Mouse (Mus musculus) ES-E14 (cell line): ENCODE data around the gene Trub1. TPM values are rescaled to one million over a fixed set of nuclear protein-coding genes. Genes with fewer than 3 reads are reported as not detected.

ENCODE experiments used
- DNase-seq: peaks from one replicate; pipeline ENCODE4 v3.0.0-alpha.2; 2013; ENCODE audit warnings: low read depth, low spot score
- H3K27ac ChIP-seq: 2 replicates; pipeline ENCODE4 v1.5.1; 2012; ENCODE audit warnings: low read depth, mild to moderate bottlenecking, low read length, moderate library complexity, mixed read lengths; ENCODE audit not compliant: poor library complexity, insufficient read depth, severe bottlenecking
- H3K36me3 ChIP-seq: 2 replicates; pipeline ENCODE4 v1.6.1; 2012; ENCODE audit warnings: mild to moderate bottlenecking, low read length, moderate library complexity, mixed read lengths; ENCODE audit not compliant: control insufficient read depth, poor library complexity, insufficient read depth, severe bottlenecking
- H3K4me1 ChIP-seq, 2 experiments: fragments of 150-350 bp in 1 of 2; sonication (generic) in 1 of 2; 2 replicates each; pipeline ENCODE4 v1.6.1; 2012; ENCODE audit warnings: low read length in 2 of 2, mild to moderate bottlenecking in 1 of 2, mixed read lengths in 1 of 2; ENCODE audit not compliant: control insufficient read depth in 2 of 2, insufficient read depth in 2 of 2, poor library complexity in 1 of 2
- H3K4me3 ChIP-seq, 2 experiments: fragments of 150-350 bp in 1 of 2; sonication (generic) in 1 of 2; 2 replicates each; pipeline ENCODE4 v1.5.1; 2012; ENCODE audit warnings: low read length in 2 of 2, low read depth in 1 of 2, mild to moderate bottlenecking in 1 of 2, mixed read lengths in 1 of 2; ENCODE audit not compliant: insufficient read depth in 1 of 2, poor library complexity in 1 of 2, severe bottlenecking in 1 of 2
- H3K9ac ChIP-seq: 2 replicates; pipeline ENCODE4 v1.6.1; 2012; ENCODE audit warnings: low read depth, mild to moderate bottlenecking, low read length, mixed read lengths; ENCODE audit not compliant: poor library complexity, insufficient read depth, severe bottlenecking
- H3K9me3 ChIP-seq: fragments of 150-350 bp; sonication (generic); 2 replicates; pipeline ENCODE4 v1.6.1; 2012; ENCODE audit warnings: low read depth, mild to moderate bottlenecking, low read length; ENCODE audit not compliant: control insufficient read depth, insufficient read depth
- CHD2 ChIP-seq: IDR thresholded peaks from 2 replicates; pipeline ENCODE4 v1.6.1; 2014; ENCODE audit warnings: mild to moderate bottlenecking, low read depth, low read length, inconsistent platforms
- HCFC1 ChIP-seq: IDR thresholded peaks from 2 replicates; pipeline ENCODE4 v1.6.1; 2012; ENCODE audit warnings: low read length, inconsistent platforms, borderline replicate concordance; ENCODE audit not compliant: insufficient read depth
- MAFK ChIP-seq: IDR thresholded peaks from 2 replicates; pipeline ENCODE4 v1.6.1; 2014; ENCODE audit warnings: mild to moderate bottlenecking, low read depth, low read length, inconsistent platforms; ENCODE audit not compliant: insufficient read depth
- ZC3H11A ChIP-seq: IDR thresholded peaks from 2 replicates; pipeline ENCODE4 v1.6.1; 2012; ENCODE audit warnings: low read depth, mild to moderate bottlenecking, inconsistent platforms, low read length, borderline replicate concordance
- ZNF384 ChIP-seq: IDR thresholded peaks from 2 replicates; pipeline ENCODE4 v1.6.1; 2012; ENCODE audit warnings: low read depth, low read length, inconsistent platforms
- in situ Hi-C, 2 experiments: fragments of 600-800 bp; cut with MboI; formaldehyde crosslinking; loops; one replicate each; pipeline ENCODE4 v1.15.1; 2025; ENCODE audit warnings: low sequenced_read_pairs in 2 of 2, inconsistent platforms in 1 of 2; ENCODE audit not compliant: unreplicated experiment in 2 of 2
- total RNA-seq: library from RNA; depleted of rRNA; stranded (reverse); fragments of 300-350 nt; gene quantifications from 2 replicates; pipeline ENCODE4 v1.2.3, GENCODE M21; 2012; rRNA removed

Gene Trub1
- total RNA-seq: 12.5 and 14.6 TPM in 2 replicates

- H3K36me3 ChIP-seq: no peaks in the 10 kb centered on the region
- TF ChIP-seq MAFK: no peak
- TF ChIP-seq ZC3H11A: no peak
- TF ChIP-seq HCFC1: peak; percentile 98
- no peak for TF ChIP-seq ZNF384
- no peak for TF ChIP-seq CHD2
- in situ Hi-C loops: no loop called here
- peak within 1 kb of the TSS; percentile 95 for H3K9ac ChIP-seq
- peak within 1 kb of the TSS; percentile 79 to 99 for H3K4me3 ChIP-seq
- 0 out of 2 replicates have a peak within 1 kb of the TSS, but pooled peaks have one; percentile 29 for H3K27ac ChIP-seq
- peak; percentile 68 for DNase-seq
- no peaks in the 10 kb centered on the region for H3K4me1 ChIP-seq
- H3K9me3 ChIP-seq: no peaks in the 10 kb centered on the region
Observed at GRCm38 (mm10) chr19:57452492-57453217, at the start of gene Trub1. Trub1 (plus strand) TSS chr19:57452912.

- H3K4me1 ChIP-seq: peaks cover 0 to 5% of the 10 kb centered on the region in 2 experiments; a peak in 2 of 4 replicates
- DNase-seq: peak; percentile 74
- in situ Hi-C loops: no loop called here
- no peaks in the 10 kb centered on the region for H3K9me3 ChIP-seq
- peak; percentile 94 for TF ChIP-seq ZNF384
- no peak for TF ChIP-seq MAFK
- TF ChIP-seq CHD2: no peak
- TF ChIP-seq HCFC1: no peak
- 0 out of 2 replicates have a peak, but pooled peaks have one; percentile 7 for TF ChIP-seq ZC3H11A
- H3K9ac ChIP-seq: peak overlapping the region; percentile 20; the same call in 1 of the 2 replicates
- H3K4me3 ChIP-seq: peak overlapping the region; percentile 26 to 28; a peak in 3 of 4 replicates
- no peaks in the 10 kb centered on the region for H3K36me3 ChIP-seq
- H3K27ac ChIP-seq: no peak overlapping the region
Observed at GRCm38 (mm10) chr19:57403700-57404501, 48.8 kb upstream of the Trub1 start.

GRCm38 (mm10) chr19:57404502-57404848 is 48.2 kb upstream of the Trub1 start:
- no peaks in the 10 kb centered on the region for H3K36me3 ChIP-seq
- in situ Hi-C loops: no loop called here
- H3K4me3 ChIP-seq: peak overlapping the region in 1 of 2 experiments; percentile 28; a peak in 1 of 4 replicates
- TF ChIP-seq ZC3H11A: no peak
- no peak for TF ChIP-seq ZNF384
- TF ChIP-seq CHD2: no peak
- TF ChIP-seq MAFK: no peak
- no peak for TF ChIP-seq HCFC1
- no peak overlapping the region; the same call in 1 of the 2 replicates for H3K9ac ChIP-seq
- H3K4me1 ChIP-seq: peaks cover 0 to 5% of the 10 kb centered on the region in 2 experiments; a peak in 2 of 4 replicates
- DNase-seq: no peak
- no peaks in the 10 kb centered on the region for H3K9me3 ChIP-seq
- no peak overlapping the region for H3K27ac ChIP-seq

DNA sequence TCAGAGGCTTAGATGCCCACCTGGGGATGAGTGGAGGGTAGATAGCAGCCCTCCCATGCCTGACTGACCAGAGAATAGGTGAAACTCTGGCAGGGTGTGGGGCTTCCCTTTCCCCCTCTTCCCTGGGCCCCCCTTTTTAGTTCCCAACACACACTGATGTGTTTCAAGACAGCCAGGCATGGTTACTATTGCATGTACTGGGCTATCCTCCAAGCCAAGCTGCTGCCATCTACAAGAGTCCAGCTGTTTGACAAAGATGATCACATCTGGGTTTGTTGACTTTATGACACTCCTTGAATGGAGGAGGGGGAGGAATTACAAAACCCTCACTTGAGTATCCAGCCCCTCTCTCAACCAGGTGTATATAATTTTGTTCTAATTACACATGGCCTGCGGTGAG is 44.8 kb upstream of the Trub1 start:
- DNase-seq: no peak
- Histone ChIP-seq H3K27ac (no peak overlapping the region), H3K9me3 (no peaks in the 10 kb centered on the region), H3K9ac (no peak overlapping the region), H3K4me1 (peaks cover 0 to 9% of the 10 kb centered on the region in 2 experiments; a peak in 2 of 4 replicates), H3K4me3 (no peak overlapping the region), H3K36me3 (no peaks in the 10 kb centered on the region)
- in situ Hi-C loops: no loop called here
- no peak for TF ChIP-seq CHD2
